Mouse (Mus musculus) myocyte (in vitro differentiated cells): Measurements from ENCODE around the gene Ssbp3.

Source experiments
- E2F4 ChIP-seq: IDR thresholded peaks from one replicate; pipeline ENCODE4 v1.6.1; 2011; ENCODE audit warnings: mild to moderate bottlenecking, control low read depth, moderate library complexity; ENCODE audit not compliant: insufficient read depth
- MAX ChIP-seq: IDR thresholded peaks from one replicate; pipeline ENCODE4 v1.6.1; 2011; ENCODE audit warnings: low read depth, mild to moderate bottlenecking, control low read depth
- MYOD1 ChIP-seq, 3 experiments: IDR thresholded peaks; one replicate each; pipeline ENCODE4 v1.6.1; 2011; ENCODE audit warnings: control low read depth in 2 of 3, low read depth in 2 of 3, mild to moderate bottlenecking in 2 of 3, moderate library complexity in 1 of 3; ENCODE audit not compliant: insufficient read length in 2 of 3, control insufficient read depth in 1 of 3
- MYOG ChIP-seq, 3 experiments: IDR thresholded peaks; one replicate each; pipeline ENCODE4 v1.6.1; 2011; ENCODE audit warnings: control low read depth in 2 of 3, low read depth in 2 of 3, mild to moderate bottlenecking in 2 of 3; ENCODE audit not compliant: insufficient read length in 2 of 3, control insufficient read depth in 1 of 3, insufficient read depth in 1 of 3
- POLR2A ChIP-seq: IDR thresholded peaks from one replicate; pipeline ENCODE4 v1.6.1; 2011; ENCODE audit warnings: low read depth, mild to moderate bottlenecking, control low read depth, moderate library complexity; ENCODE audit not compliant: insufficient read length
- POLR2AphosphoS2 ChIP-seq: IDR thresholded peaks from one replicate; pipeline ENCODE4 v1.6.1; 2011; ENCODE audit warnings: low read depth, control low read depth; ENCODE audit not compliant: insufficient read length
- REST ChIP-seq: IDR thresholded peaks from one replicate; pipeline ENCODE4 v1.6.1; 2011; ENCODE audit warnings: mild to moderate bottlenecking, control low read depth, moderate library complexity; ENCODE audit not compliant: insufficient read depth, insufficient read length
- SRF ChIP-seq: IDR thresholded peaks from one replicate; pipeline ENCODE4 v1.6.1; 2011; ENCODE audit warnings: low read depth; ENCODE audit not compliant: control insufficient read depth, insufficient read length
- TCF12 ChIP-seq: IDR thresholded peaks from one replicate; pipeline ENCODE4 v1.6.1; 2011; ENCODE audit warnings: mild to moderate bottlenecking, control low read depth; ENCODE audit not compliant: poor library complexity, insufficient read depth, severe bottlenecking
- TCF3 ChIP-seq: IDR thresholded peaks from one replicate; pipeline ENCODE4 v1.6.1; 2011; ENCODE audit warnings: low read depth, control low read depth; ENCODE audit not compliant: insufficient read length
- USF1 ChIP-seq: IDR thresholded peaks from one replicate; pipeline ENCODE4 v1.6.1; 2011; ENCODE audit warnings: low read depth, mild to moderate bottlenecking, control low read depth, moderate library complexity

DNA sequence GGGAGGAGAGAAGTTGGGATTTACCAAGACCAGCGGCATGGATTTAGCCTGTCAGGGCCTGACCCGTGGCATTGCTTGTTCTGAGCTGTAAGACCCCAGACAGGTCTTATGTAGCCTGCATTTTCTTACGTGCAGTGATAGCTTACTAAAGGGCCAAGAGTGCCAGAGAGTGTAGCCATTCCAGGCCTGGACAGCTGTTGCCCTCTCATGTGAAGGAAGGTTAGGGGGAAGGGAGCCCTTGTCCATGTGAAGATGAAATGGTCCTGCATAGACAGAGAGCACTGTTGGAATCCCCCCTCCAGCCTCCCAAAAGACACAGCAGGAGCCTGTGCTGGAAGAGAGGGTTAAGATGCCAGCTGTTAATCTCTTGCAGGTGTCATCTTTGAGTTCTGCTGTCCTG lies 93.3 kb downstream of the Ssbp3 start:
- TF ChIP-seq E2F4 (no peak), TCF12 (no peak), REST (no peak), POLR2A (no peak), POLR2AphosphoS2 (no peak), MAX (no peak), MYOG (IDR thresholded peaks at IDR 0.05; ENCODE audit: control insufficient read depth in 1 of 3, insufficient read depth in 1 of 3, insufficient read length in 2 of 3, low read depth in 2 of 3) (peak in 2 of 3 experiments; percentile 46 to 53), MYOD1 (IDR thresholded peaks at IDR 0.05; ENCODE audit: control insufficient read depth in 1 of 3, insufficient read length in 2 of 3, low read depth in 2 of 3) (peak in 2 of 3 experiments; percentile 36 to 65), SRF (no peak), USF1 (no peak), TCF3 (no peak)
